Mouse (Mus musculus) layer of hippocampus, postnatal 36 days (tissue): Measurements from ENCODE around the gene Vmn2r91. TPM values are rescaled to one million over a fixed set of nuclear protein-coding genes. Genes with fewer than 3 reads are reported as not detected.
"Not testable (repeated sequence)": the region's sequence is repeated elsewhere in the genome, so short reads cannot be mapped to it uniquely, and the experiment has no call there.

Source experiments
- DNase-seq, 2 experiments: peaks; one replicate each; pipeline ENCODE4 v3.0.0; 2022
- total RNA-seq, 2 experiments: library from RNA; stranded (reverse); gene quantifications; 2 replicates each; pipeline ENCODE4 v1.2.3; 2021

Gene Vmn2r91
- not detected for total RNA-seq

GRCm38 (mm10) chr17:18084716-18085115 lies at the start of gene Vmn2r91:
Gene Vmn2r91 (plus strand): TSS chr17:18085016.
- DNase-seq: not testable (repeated sequence)

- DNase-seq: no peak
These were observed 35.7 kb upstream of the Vmn2r91 start, which contains the start of gene Vmn2r124 for GRCm38 (mm10) chr17:18049124-18049523. Gene Vmn2r124 (plus strand): TSS chr17:18049424.

- not testable (repeated sequence) for DNase-seq
These were observed 10.8 kb downstream of the Vmn2r91 start for GRCm38 (mm10) chr17:18095626-18096025.

- DNase-seq: not testable (repeated sequence)
These were observed 17.4 kb downstream of the Vmn2r91 start for GRCm38 (mm10) chr17:18102265-18102664.

GRCm38 (mm10) chr17:18151587-18151986 lies 66.8 kb downstream of the Vmn2r91 start, which contains the start of gene Vmn2r92:
Gene Vmn2r92 (plus strand): TSS chr17:18151887.
- not testable (repeated sequence) for DNase-seq

- not testable (repeated sequence) for DNase-seq
These were observed 76.4 kb downstream of the Vmn2r91 start for GRCm38 (mm10) chr17:18161194-18161593.

Other genes with a start within 250 kb of the Vmn2r91 start
- under 1 TPM; 0.32 to 0.61 TPM for gene Has1, start 229.8 kb upstream of the Vmn2r91 start, total RNA-seq
- not detected for gene Fpr1, start 201.1 kb upstream of the Vmn2r91 start, total RNA-seq
- not detected for gene Fpr2, start 197.2 kb upstream of the Vmn2r91 start, total RNA-seq
- gene Fpr3, start 197.2 kb upstream of the Vmn2r91 start, total RNA-seq: not detected
- not detected for gene Fpr-rs4, start 63.3 kb upstream of the Vmn2r91 start, total RNA-seq
- gene Vmn2r124, start 35.6 kb upstream of the Vmn2r91 start, total RNA-seq: under 1 TPM in 1 of 2 experiments, not detected in 1; 0.08 TPM
- gene Vmn2r92, start 66.9 kb downstream of the Vmn2r91 start, total RNA-seq: not detected
- not detected for gene Vmn2r94, start 192.7 kb downstream of the Vmn2r91 start, total RNA-seq
- gene Vmn2r93, start 213.1 kb downstream of the Vmn2r91 start, total RNA-seq: not detected